Mouse (Mus musculus) testis, postnatal 10 days (tissue): ENCODE results near the gene 4930558K02Rik.

Experiments used
- DNase-seq: peaks from one replicate; pipeline ENCODE4 v3.0.0; 2021; ENCODE audit warnings: low spot score

The 4930558K02Rik gene

DNA sequence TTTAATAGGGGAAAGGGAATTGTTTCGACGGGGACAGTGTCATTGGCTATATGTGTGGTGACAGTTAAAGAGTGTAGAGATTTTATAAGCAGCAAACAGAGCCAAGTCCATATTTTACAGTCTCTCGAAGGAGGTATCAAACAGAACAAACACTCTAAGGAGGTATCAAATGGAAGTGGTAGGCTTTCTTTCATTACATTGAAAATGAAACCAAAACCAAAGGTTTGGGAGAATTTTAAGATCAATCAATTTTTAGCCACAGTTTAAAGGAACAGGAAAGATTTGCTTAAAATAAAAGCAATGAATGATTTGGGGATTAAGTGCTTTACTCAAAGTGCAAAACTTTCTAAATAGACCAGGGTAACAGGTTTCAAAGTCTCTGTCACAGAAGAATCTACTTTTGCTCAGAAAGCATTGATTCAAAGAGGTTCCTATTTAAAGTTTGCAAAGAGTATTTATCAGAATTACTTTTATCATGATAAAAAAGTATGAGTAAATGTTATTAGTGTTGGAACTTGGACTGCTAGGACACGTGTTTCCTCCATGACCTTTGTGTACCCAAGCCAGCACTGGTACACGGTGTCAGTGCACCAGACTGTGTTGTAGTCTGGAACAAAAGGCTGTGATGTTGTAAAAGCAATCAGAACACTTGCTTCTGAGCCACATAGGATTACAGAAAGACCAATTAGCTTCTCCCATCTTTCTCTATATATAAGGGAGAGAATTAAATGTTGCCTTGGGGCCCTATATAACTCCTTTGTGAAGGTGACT lies 28.2 kb downstream of the 4930558K02Rik start:
- DNase-seq = no peak

DNA sequence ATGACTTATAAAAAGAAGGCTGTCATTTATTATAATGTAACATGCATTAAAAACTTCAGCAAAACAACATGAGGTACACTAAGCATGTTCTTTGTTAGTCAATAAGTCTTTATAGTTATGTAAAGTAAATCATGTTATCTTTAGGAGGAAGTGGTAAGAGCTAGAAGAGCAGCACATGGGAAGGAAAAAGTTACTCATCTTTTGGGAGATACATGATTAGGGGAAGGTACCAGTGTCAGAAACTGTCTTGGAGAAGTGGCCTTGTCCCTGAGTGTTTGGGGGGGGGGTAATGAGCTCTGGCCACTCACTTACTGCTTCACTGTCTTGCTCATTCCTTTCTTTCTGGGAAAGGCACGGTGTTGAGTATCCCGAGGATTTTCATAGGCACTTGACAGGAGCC lies 37.4 kb downstream of the 4930558K02Rik start:
- no peak for DNase-seq

DNA sequence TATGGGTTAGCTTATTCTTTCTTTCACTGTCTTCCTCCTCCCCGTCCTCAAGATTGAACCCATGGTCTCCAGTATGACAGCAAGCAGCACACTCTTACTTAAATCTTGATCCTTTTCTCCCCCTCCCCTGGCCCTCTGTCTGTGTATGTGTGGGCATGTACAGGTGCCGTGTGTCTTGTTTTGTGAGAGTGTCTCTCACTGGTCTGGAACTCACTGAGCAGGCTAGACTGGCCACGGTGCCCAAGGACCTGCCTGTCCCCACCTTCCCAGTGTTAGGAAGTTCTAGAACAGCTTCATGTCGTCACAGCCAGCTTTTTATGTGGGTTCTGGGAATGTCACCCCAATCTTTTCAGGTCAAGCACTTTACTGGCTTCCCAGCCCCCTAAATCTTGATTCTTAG lies 47.1 kb downstream of the 4930558K02Rik start:
- DNase-seq = no peak

DNA sequence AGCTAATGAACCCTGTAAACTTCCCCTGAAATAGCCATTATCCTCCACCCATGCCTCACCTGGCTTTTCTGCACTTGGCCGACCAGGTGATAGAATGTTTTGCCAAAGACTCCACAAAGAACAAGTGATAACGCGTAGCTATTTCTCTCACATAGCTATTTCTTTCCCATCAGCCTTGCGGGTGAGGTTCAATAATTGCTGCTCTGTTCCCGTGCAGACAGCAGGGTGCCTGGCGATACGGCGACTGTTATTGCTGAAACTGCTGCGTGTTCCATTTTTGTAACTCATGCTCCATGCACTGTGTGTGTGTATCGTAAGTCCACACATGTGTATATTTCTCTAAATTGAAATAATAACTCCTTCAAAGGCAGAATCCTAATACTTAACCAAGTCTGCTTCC lies 47.6 kb downstream of the 4930558K02Rik start:
- DNase-seq = no peak

DNA sequence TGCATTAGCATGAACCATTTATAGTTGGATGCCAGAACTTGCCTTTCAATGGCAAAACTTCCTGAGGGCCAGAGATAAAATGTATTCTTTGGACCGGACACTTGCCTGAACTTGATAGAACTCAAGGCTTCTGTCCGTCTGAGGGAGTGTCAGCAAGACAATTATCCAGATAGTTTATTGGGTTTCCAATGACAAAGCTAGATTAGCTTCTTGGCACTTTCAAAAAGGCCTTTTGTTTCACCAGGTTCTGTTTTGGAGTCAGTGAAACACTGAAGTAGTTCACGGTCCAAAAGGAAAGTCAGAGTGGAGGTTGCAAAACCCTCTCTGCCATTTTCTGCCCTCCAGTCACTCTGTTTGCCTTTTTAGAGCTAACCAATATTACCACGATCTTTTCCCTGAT lies 48.1 kb downstream of the 4930558K02Rik start:
- no peak for DNase-seq

DNA sequence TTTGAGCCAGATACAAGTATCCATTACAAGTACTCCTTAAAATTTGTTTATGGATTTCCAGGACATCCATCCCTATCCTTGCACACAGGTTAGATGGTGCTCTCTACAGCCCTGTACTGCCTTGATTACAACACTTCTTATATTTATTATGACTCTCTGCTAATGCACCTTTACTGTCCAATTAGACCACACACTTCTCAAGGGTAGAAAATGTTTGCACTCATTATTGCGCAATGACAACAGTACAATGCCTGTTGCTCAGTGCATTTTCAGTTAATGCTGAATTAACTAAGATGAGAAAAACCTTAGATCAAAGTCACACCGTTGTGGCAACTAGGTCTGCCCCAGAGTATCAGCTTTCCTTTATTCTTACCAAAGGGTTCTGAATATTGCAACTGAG lies 51.5 kb downstream of the 4930558K02Rik start:
- DNase-seq = no peak

DNA sequence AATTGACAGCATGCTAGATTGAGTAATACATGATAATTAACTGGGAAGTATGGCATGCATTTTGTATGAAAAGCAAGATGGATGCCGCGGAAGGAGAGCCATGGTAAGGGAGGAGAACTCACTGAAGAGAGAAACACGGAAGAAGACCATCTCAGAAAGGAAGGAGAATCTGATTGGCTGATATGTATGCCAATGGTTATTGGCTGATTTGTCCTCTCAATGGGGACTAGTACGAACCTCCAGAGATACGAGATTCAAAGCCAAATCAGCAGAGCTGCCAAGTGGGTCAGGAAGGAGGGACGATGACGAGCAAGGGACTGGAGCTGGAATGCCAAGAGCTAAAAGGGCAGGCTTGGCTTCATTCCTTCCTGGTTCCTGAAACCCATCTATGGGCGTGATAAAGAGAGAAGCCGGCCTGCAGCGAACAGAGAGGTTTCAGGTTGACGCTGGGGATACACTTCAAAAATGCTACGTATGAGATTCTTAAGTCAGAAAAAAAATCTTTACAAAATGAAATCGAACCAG lies 54.1 kb downstream of the 4930558K02Rik start:
- no peak for DNase-seq

DNA sequence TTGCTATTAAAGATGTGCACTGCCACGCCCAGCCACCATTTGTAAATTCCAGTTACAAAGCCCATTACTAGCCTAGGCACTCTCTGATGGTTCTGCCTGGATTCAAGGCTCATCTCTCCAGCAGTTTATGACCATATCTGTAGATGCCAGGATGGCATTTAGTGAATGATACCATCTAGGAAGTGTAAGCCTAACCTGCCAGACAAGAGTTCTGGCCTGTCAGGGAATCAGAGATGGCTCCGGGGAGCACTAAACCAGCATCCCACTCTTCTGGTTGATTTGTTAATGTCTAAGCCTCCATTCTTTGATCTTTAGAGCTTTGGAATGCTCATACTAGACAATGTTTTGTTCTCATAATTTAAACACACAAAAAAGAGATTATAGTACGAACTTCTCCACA lies 55.1 kb downstream of the 4930558K02Rik start:
- no peak for DNase-seq

DNA sequence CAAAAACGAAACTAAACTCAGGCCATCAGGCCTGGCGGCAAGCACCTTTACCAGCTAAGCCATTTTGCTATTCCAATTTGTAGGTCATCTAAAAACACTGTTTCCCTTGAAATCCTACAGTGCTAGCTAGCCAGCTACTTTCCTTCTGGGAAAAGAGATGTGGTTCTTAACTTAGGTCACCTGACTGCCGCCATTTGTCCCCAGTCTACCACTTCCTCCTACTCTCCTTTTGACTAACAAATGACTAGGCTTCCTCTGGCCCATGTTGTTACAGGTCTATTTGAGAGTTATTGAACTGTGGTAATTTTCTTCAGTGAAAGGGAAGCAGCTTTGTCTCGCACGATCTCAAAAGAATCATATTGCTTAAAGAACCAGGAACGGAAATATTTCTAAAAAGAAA lies 57.5 kb downstream of the 4930558K02Rik start:
- DNase-seq = no peak

DNA sequence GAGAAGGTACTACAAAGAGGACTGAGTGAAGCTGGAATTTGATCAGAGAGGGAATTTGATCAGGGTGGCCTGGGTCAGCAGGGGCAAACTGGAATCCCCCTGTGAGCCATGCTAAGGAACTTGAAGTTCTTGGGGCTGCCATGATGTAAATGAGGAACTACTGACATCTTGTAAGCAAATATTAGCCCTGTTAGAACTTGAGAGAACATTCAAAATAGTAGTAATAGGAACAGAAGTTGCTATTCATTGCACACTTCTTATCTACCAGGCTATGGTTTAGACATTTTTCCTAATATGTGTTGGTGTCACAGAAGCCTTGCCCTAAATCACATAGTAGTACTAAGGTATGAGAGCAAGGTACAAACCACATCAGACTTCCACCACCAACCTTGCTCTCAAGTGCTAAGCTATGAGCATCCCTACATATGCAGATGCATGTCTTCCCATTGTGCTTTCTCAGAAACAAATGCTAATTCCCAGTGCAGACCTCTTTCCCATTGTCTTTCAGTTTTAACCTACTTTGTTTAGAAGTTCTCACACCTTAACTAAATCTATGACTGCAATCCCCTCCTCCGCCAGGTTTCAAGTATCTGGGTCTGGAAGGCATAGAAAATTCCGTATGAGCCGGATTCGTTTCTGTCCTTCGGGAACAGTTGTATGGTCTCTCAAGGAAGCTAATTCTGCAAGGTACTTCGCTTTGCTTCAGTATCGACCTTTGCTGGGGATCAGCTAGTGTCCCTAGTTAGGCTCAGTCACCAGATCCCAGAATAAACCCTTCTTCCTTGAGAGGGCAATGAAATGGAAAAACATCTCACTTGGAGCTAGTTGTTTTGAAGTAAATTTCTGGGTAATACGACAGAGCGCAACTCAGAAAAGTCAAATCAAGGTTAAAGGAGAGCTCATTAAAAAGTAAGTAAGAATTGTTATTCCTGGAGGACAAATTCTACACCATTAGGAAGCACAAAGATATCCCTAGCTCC lies 58.7 kb downstream of the 4930558K02Rik start:
- DNase-seq = no peak

DNA sequence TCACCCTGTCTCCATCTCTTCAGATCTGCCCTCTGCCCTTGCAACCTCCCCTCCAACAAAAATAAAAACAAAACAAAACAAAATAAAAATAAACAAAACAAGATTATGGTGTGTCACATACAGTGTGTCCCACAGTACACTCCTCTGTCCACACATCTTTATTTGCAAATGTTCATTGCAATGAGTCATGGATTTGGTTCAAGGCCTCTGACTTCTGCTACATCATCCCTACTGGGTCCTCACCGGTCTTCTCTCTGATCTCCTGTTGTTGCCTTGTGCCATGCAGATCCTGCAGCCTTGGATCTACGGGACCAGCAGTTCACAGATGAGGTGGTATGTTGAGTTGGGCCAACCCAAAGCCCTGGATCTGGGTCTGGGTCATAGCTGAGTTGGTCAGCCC lies 59.8 kb downstream of the 4930558K02Rik start:
- no peak for DNase-seq

DNA sequence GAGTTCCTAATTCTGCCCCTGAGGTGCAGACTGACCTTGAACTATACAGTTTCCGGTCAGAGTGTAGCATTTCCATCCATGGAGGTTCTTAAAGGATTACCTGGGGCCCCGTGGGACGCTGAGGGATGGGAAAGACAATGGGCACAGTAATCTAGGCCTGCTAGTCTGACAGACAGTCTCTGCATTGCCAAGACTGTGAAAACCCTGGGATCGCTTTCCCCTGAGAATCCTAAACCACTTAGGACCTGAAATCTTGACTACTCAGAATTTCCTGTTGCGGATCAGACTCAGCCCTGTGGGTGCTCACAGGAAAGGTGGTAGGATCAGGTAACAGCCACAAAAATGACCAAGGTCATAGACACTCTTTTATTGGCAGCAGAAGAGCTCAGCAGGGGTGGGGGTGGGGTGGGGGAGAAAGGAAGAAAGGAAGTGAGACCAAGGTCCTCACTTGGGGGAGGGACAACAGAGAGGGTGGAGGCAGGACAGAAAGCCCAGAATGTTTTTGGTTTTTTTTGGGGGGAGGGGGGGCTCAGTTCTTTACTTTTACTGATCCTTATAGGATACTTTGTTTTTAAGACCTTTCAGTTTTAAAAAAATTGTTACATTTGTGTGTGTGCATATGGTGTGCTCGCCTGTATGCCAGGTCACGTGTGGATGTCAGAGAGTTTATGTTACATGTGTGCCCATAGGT lies 60.6 kb downstream of the 4930558K02Rik start:
- no peak for DNase-seq

DNA sequence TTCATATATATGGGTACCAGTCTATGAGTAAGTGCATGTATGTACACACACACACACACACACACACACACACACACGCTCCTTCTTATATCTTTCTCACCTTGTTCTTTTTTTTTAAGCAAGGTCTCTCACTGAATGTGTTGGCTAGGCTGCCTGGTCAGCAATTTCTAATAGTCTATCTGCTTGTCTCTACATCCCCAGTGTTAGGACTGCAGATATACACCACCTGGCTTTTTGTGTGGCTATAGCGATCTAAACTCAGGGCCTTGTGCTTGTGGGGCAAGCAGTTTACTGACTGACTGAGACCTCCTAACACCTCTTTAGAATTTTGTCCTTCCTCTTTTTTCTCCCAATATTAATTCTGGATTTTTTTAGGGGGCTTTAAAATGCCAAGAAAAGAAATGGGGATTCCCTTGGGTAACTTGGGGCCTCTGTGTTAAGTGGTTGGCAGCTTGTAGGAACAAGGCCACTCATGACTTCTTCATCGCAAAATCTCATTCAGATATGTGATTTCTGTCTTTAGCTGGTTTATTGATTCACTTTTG lies 61.4 kb downstream of the 4930558K02Rik start:
- no peak for DNase-seq

DNA sequence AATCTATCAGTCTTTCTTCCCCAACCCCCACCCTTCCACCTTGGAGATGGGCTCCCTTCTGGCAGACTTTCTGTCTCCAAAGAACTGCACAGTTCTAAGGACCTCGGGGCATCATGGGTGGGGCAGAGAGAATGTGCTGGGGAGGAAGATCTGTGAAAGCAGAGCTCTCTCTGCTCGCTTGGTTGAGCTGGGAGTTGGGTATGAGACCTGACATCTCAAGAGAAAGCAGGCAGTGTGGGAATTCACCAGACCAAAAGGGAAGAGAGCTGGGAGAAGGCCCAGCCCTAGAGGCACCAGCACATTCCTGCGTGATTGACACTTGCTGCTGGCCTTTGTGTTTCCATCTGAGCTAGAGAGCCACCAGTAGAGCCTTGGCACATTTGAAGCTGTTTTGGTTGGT lies 63.4 kb downstream of the 4930558K02Rik start:
- DNase-seq = no peak

DNA sequence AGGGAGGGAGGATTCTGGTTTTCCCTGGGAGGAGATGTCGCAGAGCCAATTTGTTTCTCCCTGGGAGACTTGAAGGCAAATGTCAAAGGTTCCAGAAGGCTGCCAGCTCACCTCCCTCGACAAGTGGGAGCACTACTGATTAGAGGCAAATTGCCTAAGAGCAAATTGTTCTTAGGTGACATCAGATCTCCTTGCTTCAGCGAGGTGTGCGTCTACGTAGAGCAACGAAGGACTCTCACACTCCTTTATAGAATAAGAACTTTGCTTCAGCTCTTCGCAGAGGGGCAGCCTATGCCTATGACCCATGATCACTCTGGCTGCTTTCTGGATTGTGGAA lies 65.8 kb downstream of the 4930558K02Rik start:
- no peak for DNase-seq

DNA sequence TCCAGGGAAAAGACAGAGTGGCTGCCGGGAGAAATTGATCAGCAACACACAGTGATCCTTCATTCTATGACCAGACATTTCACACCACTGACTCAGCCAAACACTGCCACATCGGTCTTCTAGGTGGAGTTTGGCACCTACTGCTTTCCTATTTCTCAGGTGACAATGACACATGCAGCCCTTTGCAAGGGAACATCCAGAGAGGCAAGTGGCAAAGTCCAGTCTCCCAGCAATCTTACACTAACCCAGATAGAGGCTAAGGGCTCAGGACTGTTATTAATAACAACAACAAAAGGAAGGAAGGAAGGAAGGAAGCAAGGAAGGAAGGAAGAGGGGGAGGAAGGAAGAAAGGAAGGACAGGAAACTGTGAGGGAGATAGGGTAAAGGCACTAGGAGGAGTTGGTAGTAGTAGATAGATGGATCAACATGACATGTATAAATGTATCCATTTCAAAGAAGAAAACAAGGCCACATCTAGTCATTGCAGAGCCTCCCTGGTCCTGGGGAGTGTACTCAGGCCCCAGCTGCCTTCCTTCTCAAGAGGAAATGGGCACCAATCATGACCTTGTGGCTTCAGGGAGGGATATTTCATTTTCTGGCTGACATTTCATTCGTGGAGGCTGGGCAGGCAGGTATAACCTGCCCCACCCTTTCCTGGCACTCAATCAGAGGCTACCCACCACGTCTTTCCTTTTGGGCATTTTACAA lies 66.3 kb downstream of the 4930558K02Rik start:
- no peak for DNase-seq

DNA sequence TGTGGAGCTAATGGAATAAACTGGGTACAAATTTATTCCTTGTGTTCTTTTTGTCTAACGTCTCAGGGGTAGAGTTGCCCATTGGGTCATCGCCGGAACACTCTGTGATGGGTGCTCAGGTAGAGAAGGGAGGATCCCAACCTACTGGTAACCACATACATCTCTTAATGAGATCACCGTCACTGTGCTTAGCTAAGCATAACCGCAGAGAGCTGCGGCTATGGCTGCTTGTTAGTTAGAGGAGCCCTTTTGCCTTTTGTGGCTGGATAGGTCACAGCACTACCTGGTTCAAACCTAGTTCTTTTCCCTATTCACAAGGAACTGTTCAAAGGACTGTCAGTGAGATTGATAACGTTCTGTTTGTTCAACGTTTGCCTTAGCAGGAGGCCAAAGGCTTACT lies 70.4 kb downstream of the 4930558K02Rik start:
- DNase-seq = no peak

DNA sequence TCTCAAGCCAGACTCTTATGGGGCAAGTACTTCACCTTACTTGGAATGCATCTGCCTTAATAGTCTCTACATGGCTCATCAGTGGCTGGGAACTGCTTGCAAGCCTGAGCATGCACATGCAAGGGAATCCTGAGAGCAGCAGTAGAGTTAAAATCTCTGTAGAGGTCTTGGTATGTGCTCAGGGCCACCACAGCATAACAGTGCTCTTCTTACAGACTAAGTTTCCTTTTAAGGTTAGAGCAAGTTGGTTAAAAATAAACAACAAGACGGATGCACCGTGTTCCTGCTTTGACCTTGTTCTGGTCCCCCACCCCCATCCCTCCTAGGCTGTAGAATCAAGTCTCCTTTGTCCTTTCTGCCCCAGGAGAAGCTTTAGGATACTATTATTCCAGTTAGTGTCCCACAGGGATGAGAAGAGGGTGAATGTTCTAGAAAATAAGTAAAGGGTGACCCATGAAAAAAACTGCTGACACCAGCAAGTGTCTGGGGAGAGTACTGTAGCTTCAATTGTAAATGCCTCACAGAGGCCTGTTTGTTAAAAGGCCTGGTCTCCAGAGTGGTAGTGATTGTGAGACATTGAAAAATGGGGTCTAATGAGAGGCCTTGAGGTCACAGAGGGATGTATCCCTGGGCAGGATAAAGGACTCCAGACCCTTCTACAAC lies 71.5 kb downstream of the 4930558K02Rik start:
- DNase-seq = peak; percentile 49

DNA sequence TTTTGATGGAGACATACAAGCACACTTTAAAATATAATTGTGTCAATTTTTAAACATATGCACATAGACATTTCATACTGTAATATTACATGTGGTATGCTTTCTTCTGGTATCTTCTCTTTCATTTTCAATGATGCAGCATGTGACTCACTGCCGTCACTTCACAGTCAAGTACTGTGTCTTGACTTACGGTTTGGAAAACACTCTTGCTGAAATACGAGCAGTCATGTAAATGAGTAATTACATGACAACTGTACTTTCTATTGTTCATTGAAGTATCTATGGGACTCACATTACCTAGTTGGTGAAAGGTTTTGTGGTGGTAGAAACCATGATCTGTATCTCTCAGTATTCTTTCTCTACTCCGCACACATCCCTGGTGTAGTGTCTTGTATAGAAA lies 72.3 kb downstream of the 4930558K02Rik start:
- no peak for DNase-seq

DNA sequence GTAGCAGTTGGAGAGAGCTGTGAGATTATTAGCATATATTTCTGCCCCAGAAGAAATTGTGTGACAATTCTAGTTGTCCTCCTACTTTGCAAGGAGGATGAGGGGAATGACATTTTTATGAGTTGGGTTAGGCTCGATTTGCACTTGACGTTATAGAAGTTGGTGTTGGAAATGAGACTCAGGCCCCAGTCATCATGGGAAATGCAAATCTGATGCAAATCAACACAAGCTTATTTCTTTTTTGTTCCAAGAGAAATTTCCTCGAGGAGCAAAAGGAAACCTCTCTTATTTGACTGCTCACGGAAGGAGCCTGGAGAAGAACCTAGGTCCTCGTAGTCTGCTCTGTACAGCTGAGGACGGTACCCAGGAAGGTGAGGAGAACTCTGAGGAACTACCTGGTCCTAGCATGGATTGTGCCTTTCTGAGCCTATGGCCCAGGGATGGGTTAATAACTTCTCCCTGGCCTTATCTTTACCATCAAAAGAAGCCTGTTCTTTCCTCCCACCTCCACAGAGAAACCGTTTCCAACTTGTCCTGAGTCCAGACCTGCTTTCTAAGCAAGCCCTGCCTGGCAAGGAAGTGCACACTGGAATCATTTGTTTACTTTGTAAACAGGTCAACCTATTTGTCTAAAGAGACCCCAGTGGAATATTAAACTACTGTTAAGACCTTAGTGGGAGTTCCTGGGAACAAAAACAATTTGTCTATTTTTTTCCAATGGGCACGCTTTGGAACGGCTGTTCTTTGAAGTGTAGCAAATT lies 76.6 kb downstream of the 4930558K02Rik start:
- no peak for DNase-seq
